Mouse (Mus musculus) intestine, embryonic 15.5 days (tissue): ENCODE measurements around the gene Slit1. TPM values are rescaled to one million over a fixed set of nuclear protein-coding genes. Genes with fewer than 3 reads are reported as not detected.

ENCODE experiments used
- ATAC-seq: fragments of 200-750 bp; cut with Nextera tagmentation; 2 replicates; pipeline ENCODE4 v1.8.0; 2017; ENCODE audit warnings: moderate TSS enrichment, moderate library complexity
- H3K27ac ChIP-seq: fragments of 300-500 bp; sonication (generic); 2 replicates; pipeline ENCODE4 v1.5.1; 2015; ENCODE audit warnings: mild to moderate bottlenecking, inconsistent platforms
- H3K27me3 ChIP-seq: fragments of 300-500 bp; sonication (generic); replicated peaks from 2 replicates; pipeline ENCODE4 v1.6.1; 2015; ENCODE audit warnings: inconsistent platforms
- H3K36me3 ChIP-seq: fragments of 300-500 bp; sonication (generic); 2 replicates; pipeline ENCODE4 v1.6.1; 2015; ENCODE audit warnings: inconsistent platforms
- H3K4me1 ChIP-seq: fragments of 300-500 bp; sonication (generic); replicated peaks from 2 replicates; pipeline ENCODE4 v1.6.1; 2015; ENCODE audit warnings: inconsistent platforms
- H3K4me2 ChIP-seq: fragments of 300-500 bp; sonication (generic); replicated peaks from 2 replicates; pipeline ENCODE4 v1.6.1; 2015; ENCODE audit warnings: mild to moderate bottlenecking, inconsistent platforms
- H3K4me3 ChIP-seq: fragments of 300-500 bp; sonication (generic); replicated peaks from 2 replicates; pipeline ENCODE4 v1.5.1; 2015; ENCODE audit warnings: inconsistent platforms
- H3K9ac ChIP-seq: fragments of 300-500 bp; sonication (generic); 2 replicates; pipeline ENCODE4 v1.6.1; 2015; ENCODE audit warnings: inconsistent platforms
- H3K9me3 ChIP-seq: fragments of 300-500 bp; sonication (generic); 2 replicates; pipeline ENCODE4 v1.6.1; 2016; ENCODE audit warnings: inconsistent platforms
- WGBS: fragments of 180-500 bp; shearing (Covaris S2); methylation state at CpG from one replicate; pipeline ENCODE4 v1.1.7; 2015; 5-methylcytosine and 5-hydroxymethylcytosine counted together
- polyA plus RNA-seq: library from polyadenylated mRNA; unstranded; fragments of >200 nt; fragmentation: Nextera tagmentation; extraction: Ambion mirVana; gene quantifications from 2 replicates; pipeline ENCODE4 v1.2.1, GENCODE M21; 2015

Slit1 gene
- 0.63 and 0.68 TPM in 2 replicates for polyA plus RNA-seq

DNA sequence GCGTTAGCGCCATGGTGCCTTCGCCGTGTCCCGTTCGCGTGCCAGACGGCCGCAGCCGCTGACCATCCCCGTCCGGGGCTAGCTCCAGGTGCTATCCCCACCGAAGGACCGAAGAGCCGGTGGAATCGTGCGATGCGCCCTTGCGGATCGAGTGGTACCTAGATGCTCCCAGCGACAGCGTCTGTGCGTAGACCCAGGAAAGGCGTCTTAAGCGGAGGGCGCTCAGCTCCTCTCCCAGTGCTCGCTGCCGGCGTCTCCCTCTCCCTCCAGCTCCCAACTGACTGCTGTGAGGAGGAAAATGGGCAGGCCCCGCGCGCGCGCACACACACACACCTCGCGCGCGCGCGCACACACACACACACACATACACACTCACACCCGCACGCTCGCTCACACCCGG is at the start of gene Slit1:
Slit1 (minus strand) TSS at position 270 of the 400 bp plus-strand sequence.
- peak within 1 kb of the TSS; percentile 87 for H3K4me2 ChIP-seq
- H3K36me3 ChIP-seq, result no peaks in the 10 kb centered on the region
- no peaks in the 10 kb centered on the region for H3K9me3 ChIP-seq
- H3K4me3 ChIP-seq, result peak within 1 kb of the TSS; percentile 39
- WGBS, result 0% methylated on average over 44 of the region's 44 CpGs
- peak; percentile 45; the same call in 1 of the 2 replicates for ATAC-seq
- H3K9ac ChIP-seq, result peak within 1 kb of the TSS; percentile 42; the same call in 1 of the 2 replicates
- H3K4me1 ChIP-seq, result peaks cover 7% of the 10 kb centered on the region
- peaks cover 36% of the 10 kb centered on the region for H3K27me3 ChIP-seq
- no peak within 1 kb of the TSS for H3K27ac ChIP-seq

DNA sequence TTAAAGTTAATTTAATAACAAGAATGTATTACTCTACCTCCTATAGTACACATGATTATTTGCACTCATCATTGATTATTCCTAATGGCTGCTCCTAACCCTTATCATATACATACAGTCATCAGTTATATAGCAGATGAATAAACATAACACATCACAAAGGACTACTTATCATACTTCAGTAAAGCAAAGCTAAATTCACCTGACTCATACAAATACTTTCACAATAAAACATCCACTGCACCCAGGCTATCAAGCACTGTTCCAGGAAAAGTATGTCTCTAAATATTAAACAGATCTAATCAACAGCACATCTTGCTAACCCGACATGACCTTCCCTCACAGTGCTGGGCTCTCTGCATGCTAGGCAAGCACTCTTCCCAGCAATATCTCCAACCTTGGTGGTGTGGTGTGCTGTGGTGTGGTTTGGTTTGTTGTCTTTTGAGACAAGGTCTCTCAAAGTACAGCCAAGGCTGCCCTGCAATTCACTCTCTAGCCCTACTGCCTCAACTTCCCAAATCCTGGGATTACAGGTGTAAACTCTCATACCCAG is 49.5 kb upstream of the Slit1 start:
- Histone ChIP-seq H3K9me3 (no peaks in the 10 kb centered on the region), H3K9ac (no peak overlapping the region), H3K4me3 (no peak overlapping the region), H3K27me3 (no peaks in the 10 kb centered on the region), H3K4me1 (peaks cover 4% of the 10 kb centered on the region; the same call in 1 of the 2 replicates), H3K36me3 (0 out of 2 replicates have a peak, but pooled peaks cover 2% of the 10 kb centered on the region), H3K27ac (no peak overlapping the region), H3K4me2 (no peak overlapping the region)
- ATAC-seq, result peak; percentile 40; the same call in 1 of the 2 replicates
- WGBS, result 55% methylated on average over 1 of the region's 1 CpGs

DNA sequence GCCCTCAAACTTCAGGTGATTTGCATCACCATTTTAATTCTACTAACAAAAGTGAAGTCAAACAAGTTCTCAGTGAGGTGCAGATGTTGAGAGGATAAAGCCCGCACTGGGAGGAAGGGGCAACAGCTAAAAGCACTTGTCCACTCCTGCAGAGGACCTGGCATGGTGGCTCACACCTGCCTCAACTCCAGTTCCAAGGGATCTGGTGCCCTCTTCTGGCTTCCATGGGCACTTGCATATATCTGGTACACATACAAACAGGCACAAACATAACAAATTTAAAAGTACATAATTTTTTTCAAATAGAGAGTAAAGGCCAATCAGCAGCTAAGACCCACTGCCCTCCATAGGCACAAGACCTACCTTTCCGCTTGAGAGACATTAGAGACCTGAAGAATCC is 47.9 kb upstream of the Slit1 start:
- no peak for ATAC-seq
- Histone ChIP-seq H3K27ac (no peak overlapping the region), H3K27me3 (no peaks in the 10 kb centered on the region), H3K9ac (no peak overlapping the region), H3K36me3 (0 out of 2 replicates have a peak, but pooled peaks cover 2% of the 10 kb centered on the region), H3K4me2 (no peak overlapping the region), H3K9me3 (no peaks in the 10 kb centered on the region), H3K4me3 (no peak overlapping the region), H3K4me1 (peaks cover 4% of the 10 kb centered on the region; the same call in 1 of the 2 replicates)
- WGBS, result 94% methylated on average over 2 of the region's 2 CpGs

DNA sequence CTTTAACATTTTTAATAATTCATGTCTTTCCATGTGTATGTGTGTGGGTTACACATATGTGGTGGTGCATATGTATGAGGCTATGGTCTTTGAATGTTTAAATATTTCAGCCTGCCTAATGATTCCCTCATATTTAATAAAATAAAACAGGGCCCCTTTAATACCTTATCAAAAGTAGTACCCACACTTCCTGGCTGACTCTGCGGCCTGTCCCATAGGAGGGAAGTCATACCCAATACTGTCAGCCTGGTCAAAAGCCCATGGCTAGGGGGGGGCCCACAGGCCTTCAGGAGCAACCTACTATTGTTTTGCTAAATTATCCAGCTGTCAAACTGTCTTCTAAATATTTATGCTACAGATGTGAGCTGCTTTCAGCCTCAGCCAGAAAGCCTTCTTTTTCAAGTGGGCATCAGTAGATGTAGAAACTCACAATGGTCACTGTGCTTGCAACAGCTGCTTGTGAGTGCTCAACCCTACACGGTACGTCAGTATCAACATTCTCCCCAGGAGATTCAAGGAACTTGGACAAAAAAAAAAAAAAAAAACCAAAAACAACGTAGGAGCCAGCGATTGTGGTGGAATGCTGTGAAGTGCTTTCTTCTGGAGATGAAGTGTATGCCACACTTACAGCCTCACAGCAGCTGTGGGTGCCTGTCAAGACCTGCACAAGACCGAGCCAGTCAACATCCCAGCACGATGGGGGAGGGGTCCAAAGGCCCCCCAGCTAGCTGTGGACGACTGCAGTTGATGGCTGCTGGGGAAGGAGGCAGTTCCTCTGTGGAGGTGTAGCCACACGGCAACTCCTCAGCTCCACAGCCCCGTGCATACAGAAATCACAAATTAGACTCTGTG is 45.9 kb upstream of the Slit1 start:
- no peak for ATAC-seq
- no peaks in the 10 kb centered on the region for H3K4me1 ChIP-seq
- no peaks in the 10 kb centered on the region for H3K27me3 ChIP-seq
- no peaks in the 10 kb centered on the region for H3K9me3 ChIP-seq
- WGBS, result 60% methylated on average over 10 of the region's 10 CpGs
- H3K36me3 ChIP-seq, result peaks cover 7% of the 10 kb centered on the region; the same call in 1 of the 2 replicates
- no peak overlapping the region for H3K4me2 ChIP-seq
- H3K27ac ChIP-seq, result no peak overlapping the region
- no peak overlapping the region for H3K9ac ChIP-seq
- H3K4me3 ChIP-seq, result no peak overlapping the region

DNA sequence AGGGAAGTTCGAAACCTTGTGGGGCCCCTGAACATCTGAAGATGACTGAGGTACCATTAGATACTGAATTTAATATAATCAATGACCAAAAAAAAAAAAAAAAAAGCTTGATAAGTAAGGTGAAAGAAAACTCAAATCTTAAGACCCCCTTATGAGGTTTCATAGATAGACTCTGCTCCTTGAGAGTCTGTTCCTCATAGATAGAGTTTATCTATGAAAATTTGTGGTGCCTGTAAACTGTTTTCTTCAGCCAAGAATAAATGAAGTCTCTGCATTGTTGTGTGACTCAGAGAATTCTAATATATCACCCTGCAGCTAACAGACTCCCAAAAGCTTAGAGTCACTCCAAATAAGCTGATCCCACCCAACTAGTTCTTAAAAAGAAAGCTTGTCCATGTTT is 43.4 kb upstream of the Slit1 start:
- Histone ChIP-seq H3K36me3 (peaks cover 10% of the 10 kb centered on the region; the same call in 1 of the 2 replicates), H3K9me3 (no peaks in the 10 kb centered on the region), H3K4me1 (no peaks in the 10 kb centered on the region), H3K4me2 (no peak overlapping the region), H3K4me3 (no peak overlapping the region), H3K27ac (no peak overlapping the region), H3K9ac (no peak overlapping the region), H3K27me3 (no peaks in the 10 kb centered on the region)
- 94% methylated on average over 1 of the region's 1 CpGs for WGBS
- no peak for ATAC-seq

DNA sequence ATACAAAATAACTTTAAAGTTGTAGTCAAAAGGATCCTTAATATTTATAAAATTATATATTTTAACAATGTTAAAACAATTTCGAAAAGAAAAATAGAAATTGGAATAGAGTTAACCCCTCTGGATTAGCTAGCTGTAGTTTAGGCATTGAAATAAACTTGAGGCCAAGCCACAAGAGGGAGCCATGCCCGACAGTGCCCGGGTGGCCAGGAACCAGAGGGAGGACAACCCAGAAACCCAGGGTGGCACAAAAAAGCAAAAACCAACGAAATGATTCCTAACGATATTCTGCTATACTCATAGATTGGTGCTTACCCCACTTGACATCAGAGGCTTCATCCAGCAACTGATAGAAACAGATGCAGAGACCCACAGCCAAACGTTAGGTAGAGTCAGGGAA is 34.0 kb upstream of the Slit1 start:
- Histone ChIP-seq H3K27ac (no peak overlapping the region), H3K9me3 (no peaks in the 10 kb centered on the region), H3K27me3 (no peaks in the 10 kb centered on the region), H3K9ac (no peak overlapping the region), H3K4me1 (no peaks in the 10 kb centered on the region), H3K4me2 (no peak overlapping the region), H3K36me3 (peaks cover 18% of the 10 kb centered on the region), H3K4me3 (no peak overlapping the region)
- no peak for ATAC-seq
- WGBS, result 88% methylated on average over 6 of the region's 6 CpGs

DNA sequence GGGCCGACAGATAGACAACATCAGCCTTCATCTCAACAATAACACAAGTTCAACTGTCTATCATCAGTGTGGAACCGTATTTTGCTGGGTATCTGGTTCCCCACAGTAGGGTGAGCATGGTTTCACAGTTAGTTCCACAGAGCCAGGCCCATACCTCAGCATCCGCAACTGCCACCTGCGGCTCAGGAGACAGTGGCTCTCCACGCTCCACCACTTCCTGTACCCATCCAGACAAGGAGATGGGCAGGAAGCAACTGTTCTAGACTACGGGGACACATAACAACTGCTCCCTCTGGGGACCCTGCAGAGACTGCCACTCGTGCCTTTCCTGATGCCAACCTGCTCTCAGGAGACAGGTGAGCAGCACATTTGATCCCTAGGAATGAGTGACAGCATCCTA is 25.2 kb upstream of the Slit1 start:
- Histone ChIP-seq H3K27me3 (no peaks in the 10 kb centered on the region), H3K9me3 (no peaks in the 10 kb centered on the region), H3K9ac (no peak overlapping the region), H3K36me3 (peaks cover 16% of the 10 kb centered on the region), H3K4me2 (no peak overlapping the region), H3K4me3 (no peak overlapping the region), H3K27ac (no peak overlapping the region), H3K4me1 (no peaks in the 10 kb centered on the region)
- 90% methylated on average over 7 of the region's 7 CpGs for WGBS
- no peak for ATAC-seq

DNA sequence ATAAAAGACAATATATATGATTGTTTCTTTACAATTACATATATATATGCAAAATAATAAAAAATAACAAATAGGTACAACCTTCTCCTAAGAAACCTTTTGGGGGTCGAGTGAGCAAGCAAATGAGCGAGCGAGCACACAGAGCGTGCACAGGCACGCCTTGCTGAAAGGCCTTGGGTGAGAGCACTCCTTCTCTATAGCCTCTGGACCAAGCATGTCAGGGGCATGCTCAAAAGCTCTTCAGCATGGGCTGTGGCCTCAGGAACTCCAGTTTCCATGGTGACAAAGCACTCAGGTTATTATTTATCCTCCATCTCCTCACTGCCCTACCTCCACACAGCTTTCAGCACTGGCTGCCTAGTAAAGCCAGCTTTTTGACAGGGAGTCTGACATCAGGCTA is 23.2 kb upstream of the Slit1 start:
- no peak overlapping the region for H3K9ac ChIP-seq
- H3K27me3 ChIP-seq, result no peaks in the 10 kb centered on the region
- no peaks in the 10 kb centered on the region for H3K9me3 ChIP-seq
- no peak overlapping the region for H3K27ac ChIP-seq
- ATAC-seq, result no peak
- peaks cover 11% of the 10 kb centered on the region; the same call in 1 of the 2 replicates for H3K36me3 ChIP-seq
- no peak overlapping the region for H3K4me3 ChIP-seq
- H3K4me2 ChIP-seq, result no peak overlapping the region
- 91% methylated on average over 5 of the region's 5 CpGs for WGBS
- H3K4me1 ChIP-seq, result no peaks in the 10 kb centered on the region

DNA sequence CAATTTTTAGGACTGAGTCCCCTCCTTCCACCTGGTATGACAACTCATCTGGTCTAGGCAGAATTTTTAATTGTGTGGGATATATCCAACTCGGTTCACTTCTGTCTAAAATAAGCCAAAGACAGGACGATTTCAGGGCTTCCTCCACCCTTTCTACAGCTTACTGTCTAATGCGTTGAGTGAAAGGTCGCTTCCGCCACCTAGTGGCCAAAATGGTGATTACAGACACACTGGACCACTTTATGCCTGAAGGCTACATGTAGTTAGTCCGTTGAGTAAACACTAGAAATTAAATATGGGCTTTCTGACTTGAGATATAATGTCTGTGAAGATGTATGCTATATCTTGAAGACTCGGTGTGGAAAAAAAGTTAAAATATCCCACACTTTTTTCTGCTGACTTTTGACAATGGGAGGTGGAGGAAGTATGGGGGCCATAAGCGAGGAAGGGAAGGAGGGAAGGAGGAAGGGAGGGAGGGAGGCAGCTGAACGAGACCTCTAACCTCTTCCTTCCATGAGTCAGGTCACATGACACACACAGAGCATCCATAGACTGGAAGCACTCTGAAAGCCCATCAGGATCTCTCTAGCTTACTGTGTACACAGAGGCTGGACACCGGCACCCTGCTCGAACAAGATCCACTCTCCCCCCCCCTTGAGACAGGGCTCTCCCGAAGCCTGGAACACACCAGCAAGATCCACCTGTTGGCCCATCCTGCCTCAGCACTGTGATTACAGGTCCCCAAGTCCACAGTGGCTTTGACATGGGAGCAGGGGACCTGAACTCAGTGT is 20.6 kb upstream of the Slit1 start:
- Histone ChIP-seq H3K4me1 (no peaks in the 10 kb centered on the region), H3K9me3 (no peaks in the 10 kb centered on the region), H3K27me3 (no peaks in the 10 kb centered on the region), H3K27ac (no peak overlapping the region), H3K9ac (no peak overlapping the region), H3K4me3 (no peak overlapping the region), H3K4me2 (no peak overlapping the region), H3K36me3 (peaks cover 7% of the 10 kb centered on the region; the same call in 1 of the 2 replicates)
- peak; percentile 78 for ATAC-seq
- 29% methylated on average over 12 of the region's 12 CpGs for WGBS

DNA sequence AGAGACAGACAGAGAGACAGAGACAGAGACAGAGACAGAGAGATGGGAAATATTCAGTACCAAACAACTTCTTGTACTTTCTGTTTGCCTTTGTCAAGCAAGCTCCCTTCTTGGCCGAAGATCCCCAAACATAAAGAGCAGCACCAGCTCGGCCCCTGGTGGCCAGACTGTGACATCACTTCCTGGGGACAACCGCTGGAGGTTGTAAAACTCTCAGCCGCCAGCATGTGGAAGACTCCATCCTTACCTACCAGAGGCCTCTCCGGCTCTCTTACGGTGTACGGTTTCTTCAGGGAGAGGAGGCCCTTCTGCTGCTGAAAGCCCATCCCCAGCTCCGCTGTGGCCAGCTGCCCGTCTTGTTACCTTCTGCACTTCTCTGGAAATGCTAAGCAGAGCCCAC is 18.1 kb upstream of the Slit1 start:
- Histone ChIP-seq H3K9me3 (no peaks in the 10 kb centered on the region), H3K4me3 (no peak overlapping the region), H3K27me3 (no peaks in the 10 kb centered on the region), H3K4me2 (no peak overlapping the region), H3K4me1 (no peaks in the 10 kb centered on the region), H3K36me3 (no peaks in the 10 kb centered on the region), H3K9ac (no peak overlapping the region), H3K27ac (no peak overlapping the region)
- WGBS, result 34% methylated on average over 9 of the region's 9 CpGs
- no peak for ATAC-seq

DNA sequence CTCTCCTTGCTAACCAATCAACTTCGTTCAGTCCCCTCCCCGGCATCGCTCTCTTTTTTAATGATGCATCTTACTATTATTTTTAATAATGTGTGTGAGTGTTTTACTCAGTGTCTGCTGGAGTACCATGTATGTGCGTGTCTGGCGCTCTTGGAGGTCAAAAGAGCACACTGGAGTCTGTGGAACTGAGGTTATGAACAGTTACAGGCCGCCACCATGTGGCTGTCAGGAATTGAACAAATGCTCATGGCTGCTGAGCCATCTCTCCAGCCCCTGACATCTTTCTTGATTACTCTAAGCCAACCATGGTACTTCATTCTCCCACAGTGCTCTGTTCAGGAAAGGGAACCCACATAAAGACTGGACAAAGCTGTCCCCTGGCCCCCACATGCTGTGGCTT is 16.3 kb upstream of the Slit1 start:
- no peak for ATAC-seq
- no peaks in the 10 kb centered on the region for H3K4me1 ChIP-seq
- no peak overlapping the region for H3K4me2 ChIP-seq
- H3K27me3 ChIP-seq, result no peaks in the 10 kb centered on the region
- no peaks in the 10 kb centered on the region for H3K36me3 ChIP-seq
- no peaks in the 10 kb centered on the region for H3K9me3 ChIP-seq
- H3K27ac ChIP-seq, result no peak overlapping the region
- H3K9ac ChIP-seq, result no peak overlapping the region
- WGBS, result 77% methylated on average over 6 of the region's 6 CpGs
- no peak overlapping the region for H3K4me3 ChIP-seq

DNA sequence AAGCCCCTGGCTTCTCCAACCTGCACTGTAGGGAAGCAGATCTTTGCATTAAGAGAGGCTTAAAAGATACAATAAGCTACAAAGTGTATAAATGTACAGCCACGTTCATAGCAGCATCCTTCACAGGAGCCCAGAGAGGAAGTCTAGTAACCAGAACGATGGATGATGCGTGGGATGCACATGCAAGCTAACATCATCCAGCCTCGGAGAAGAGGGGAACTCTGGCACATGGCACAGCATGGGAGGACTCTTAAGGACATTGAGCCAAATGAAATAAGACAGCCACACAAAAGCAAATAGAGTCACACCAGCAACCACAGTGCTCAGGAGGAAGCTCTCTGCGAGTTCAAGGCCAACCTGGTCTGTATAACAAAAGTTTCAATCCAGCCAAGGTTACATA is 15.8 kb upstream of the Slit1 start:
- Histone ChIP-seq H3K27me3 (no peaks in the 10 kb centered on the region), H3K4me2 (no peak overlapping the region), H3K9ac (no peak overlapping the region), H3K9me3 (no peaks in the 10 kb centered on the region), H3K36me3 (no peaks in the 10 kb centered on the region), H3K4me1 (no peaks in the 10 kb centered on the region), H3K4me3 (no peak overlapping the region), H3K27ac (no peak overlapping the region)
- WGBS, result 77% methylated on average over 5 of the region's 5 CpGs
- ATAC-seq, result no peak
